Mouse (Mus musculus): Measurements from ENCODE around the gene Zfand3. TPM values are rescaled to one million over a fixed set of nuclear protein-coding genes. Genes with fewer than 3 reads are reported as not detected.

Zfand3 gene
- polyA plus RNA-seq, 1 experiment from 2014 or later: 116 TPM

DNA sequence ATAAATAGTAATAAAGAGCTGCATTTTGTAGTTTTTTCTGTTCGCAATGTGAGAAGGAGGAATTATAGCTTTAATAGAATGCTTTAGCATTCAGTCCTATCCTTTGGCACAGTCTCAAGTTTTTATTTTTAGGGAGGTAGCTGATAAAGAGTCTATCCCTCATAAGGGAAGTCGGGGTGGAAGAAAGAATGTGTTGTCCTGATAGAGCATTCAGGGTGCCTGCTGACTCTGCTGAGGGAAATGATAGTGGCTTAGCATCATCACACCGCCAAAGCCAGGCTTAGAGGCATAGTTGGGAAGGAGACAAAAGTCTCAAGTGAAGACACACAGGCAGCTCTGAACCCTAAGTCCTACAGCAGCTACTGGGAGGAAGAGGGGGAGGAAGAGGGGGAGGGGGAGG lies 85.9 kb downstream of the Zfand3 start:
- H3K4me3 ChIP-seq (ENCODE audit: inconsistent target): no peak overlapping the region
- H3K27ac ChIP-seq: no peak overlapping the region
- 91% methylated on average over 3 of the region's 3 CpGs for WGBS (ENCODE audit: missing documents)
- H3K36me3 ChIP-seq (ENCODE audit: inconsistent target): no peaks in the 10 kb centered on the region
- H3K79me2 ChIP-seq (ENCODE audit: inconsistent target): peaks cover 60% of the 10 kb centered on the region; the same call in 1 of the 2 replicates

DNA sequence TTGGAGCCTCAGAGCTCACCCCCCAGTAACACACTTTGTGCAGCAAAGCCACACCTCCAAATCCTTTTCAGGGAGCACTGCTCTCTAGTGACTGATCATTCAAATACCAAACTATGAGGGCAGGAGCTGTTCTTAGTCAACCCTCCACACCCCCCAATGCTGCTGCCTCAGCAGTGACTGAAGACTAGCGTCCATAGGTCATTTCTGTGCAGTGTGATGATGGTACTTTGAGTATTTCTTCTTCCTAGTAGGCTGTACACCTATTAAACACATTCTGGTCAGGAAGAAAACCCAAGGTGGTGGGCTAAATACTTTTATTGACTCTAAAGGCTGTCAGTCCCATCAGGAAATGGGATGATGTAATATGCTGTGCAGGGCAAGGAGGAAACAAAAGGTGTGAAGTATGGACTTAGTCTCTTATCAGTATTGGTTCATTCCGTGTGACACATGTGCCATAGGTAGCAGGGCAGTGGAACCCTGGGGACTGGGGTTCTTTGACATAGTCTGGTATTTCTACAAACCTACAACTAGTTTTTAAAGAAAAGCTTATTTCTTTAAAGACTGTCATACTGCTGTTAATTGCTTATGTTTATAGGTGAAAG lies 88.7 kb downstream of the Zfand3 start:
- 81% methylated on average over 2 of the region's 2 CpGs for WGBS (ENCODE audit: missing documents)
- Histone ChIP-seq H3K36me3 (ENCODE audit: inconsistent target) (no peaks in the 10 kb centered on the region), H3K27ac (no peak overlapping the region), H3K79me2 (ENCODE audit: inconsistent target) (peaks cover 56% of the 10 kb centered on the region; the same call in 1 of the 2 replicates), H3K4me3 (ENCODE audit: inconsistent target) (no peak overlapping the region)

DNA sequence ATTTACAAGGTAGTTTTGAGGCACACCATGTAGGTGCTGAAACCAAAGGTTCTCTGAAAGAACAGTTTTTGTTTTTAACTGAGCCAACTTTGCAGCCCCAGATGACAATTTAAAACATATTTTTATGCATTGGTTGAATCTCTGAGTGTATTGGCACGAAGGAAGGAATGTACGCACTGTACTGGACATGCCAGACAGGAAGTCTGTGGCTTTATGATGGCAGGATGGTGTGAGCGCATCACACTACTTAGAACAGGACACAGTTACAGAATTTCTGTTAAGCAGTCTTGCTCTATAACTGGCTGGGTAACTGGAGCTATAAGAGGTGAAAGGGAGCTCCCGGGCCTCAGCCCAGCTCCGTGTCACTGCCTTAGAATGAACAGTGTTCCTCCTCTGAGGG lies 92.6 kb downstream of the Zfand3 start:
- WGBS (ENCODE audit: missing documents): 75% methylated on average over 5 of the region's 5 CpGs
- Histone ChIP-seq H3K36me3 (ENCODE audit: inconsistent target) (no peaks in the 10 kb centered on the region), H3K27ac (no peak overlapping the region), H3K79me2 (ENCODE audit: inconsistent target) (peaks cover 65% of the 10 kb centered on the region; the same call in 1 of the 2 replicates), H3K4me3 (ENCODE audit: inconsistent target) (no peak overlapping the region)

DNA sequence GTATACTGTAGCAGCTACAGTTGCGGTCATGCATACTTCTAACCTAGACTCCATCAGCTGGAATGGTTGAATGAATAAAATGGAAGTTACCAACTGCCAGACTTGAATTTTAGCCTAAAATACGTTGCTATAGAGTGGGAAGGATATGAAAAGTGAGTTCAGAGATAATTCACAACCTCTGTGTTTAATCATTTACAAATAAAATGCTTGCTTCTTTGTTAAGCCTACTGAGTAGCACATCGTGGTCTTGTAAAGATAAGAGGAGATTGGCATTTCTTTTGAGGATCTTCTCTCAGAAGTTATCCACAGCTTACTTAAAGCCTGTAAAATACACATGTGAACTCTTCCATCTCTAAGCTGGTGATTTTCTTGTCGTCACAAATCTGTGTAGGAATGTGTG lies 93.1 kb downstream of the Zfand3 start:
- Histone ChIP-seq H3K4me3 (ENCODE audit: inconsistent target) (no peak overlapping the region), H3K79me2 (ENCODE audit: inconsistent target) (peaks cover 70% of the 10 kb centered on the region; the same call in 1 of the 2 replicates), H3K27ac (no peak overlapping the region), H3K36me3 (ENCODE audit: inconsistent target) (no peaks in the 10 kb centered on the region)
- whole genome bisulfite sequencing (ENCODE audit: missing documents): 94% methylated on average over 4 of the region's 4 CpGs

DNA sequence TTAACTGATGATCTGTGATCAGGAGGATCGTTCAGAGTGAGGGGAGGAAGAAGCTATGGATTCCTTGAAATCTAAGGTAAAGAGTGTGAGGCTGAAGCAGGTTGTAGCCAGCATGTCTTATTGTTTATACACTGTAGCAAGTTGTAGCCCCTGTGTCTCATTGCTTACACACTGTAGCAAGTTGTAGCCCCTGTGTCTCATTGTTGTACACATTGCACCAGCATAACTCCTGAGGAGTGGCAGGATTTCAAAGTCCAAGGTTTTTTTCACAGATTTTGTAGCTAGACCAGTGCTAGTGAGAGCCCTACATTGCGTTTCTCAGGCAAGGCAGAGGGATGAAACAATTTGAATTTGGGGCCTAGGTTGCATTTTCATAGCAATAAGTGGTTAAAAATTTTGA lies 95.1 kb downstream of the Zfand3 start:
- WGBS (ENCODE audit: missing documents): 100% methylated on average over 2 of the region's 2 CpGs
- no peak overlapping the region for H3K4me3 ChIP-seq (ENCODE audit: inconsistent target)
- peaks cover 76% of the 10 kb centered on the region; the same call in 1 of the 2 replicates for H3K79me2 ChIP-seq (ENCODE audit: inconsistent target)
- H3K36me3 ChIP-seq (ENCODE audit: inconsistent target): no peaks in the 10 kb centered on the region
- no peak overlapping the region for H3K27ac ChIP-seq

DNA sequence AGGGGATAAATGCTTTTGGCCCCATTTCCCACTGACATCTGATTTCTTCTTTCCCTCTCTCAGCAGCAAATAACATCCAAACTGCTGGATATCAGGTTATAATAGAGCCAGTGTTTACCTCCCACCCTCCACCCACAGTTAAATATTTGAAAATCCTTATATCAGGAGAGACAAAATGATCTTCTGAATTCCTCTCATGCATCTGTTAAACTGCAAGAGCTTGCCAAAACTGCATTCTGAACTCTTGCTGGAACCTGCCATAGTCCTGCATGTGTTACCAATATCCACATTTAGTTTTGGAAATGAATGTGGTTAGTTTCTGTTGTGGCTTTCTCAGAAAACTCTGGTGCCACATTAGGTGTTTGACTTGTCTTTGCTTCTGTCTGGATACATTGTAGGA lies 97.3 kb downstream of the Zfand3 start:
- Histone ChIP-seq H3K36me3 (ENCODE audit: inconsistent target) (no peaks in the 10 kb centered on the region), H3K4me3 (ENCODE audit: inconsistent target) (no peak overlapping the region), H3K27ac (no peak overlapping the region), H3K79me2 (ENCODE audit: inconsistent target) (peaks cover 88% of the 10 kb centered on the region; the same call in 1 of the 2 replicates)

DNA sequence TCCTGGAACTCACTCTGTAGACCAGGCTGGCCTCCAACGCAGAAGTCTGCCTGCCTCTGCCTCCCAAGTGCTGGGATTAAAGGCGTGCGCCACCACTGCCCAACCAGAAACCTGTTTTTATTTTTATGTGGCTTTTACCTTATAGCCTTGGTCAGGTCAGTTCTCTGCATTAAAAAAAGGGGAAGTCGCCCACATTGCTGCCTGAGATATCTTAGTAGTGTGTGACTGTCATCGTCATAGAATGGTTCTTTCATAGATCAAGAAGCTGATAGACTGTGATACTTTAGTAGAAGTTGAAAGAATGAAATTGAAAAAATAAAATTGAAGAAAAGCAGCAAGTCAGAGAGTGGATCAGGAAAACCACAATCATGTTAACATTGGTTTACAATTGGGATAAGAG lies 98.5 kb downstream of the Zfand3 start:
- no peak overlapping the region for H3K4me3 ChIP-seq (ENCODE audit: inconsistent target)
- H3K27ac ChIP-seq: no peak overlapping the region
- no peaks in the 10 kb centered on the region for H3K36me3 ChIP-seq (ENCODE audit: inconsistent target)
- WGBS (ENCODE audit: missing documents): 65% methylated on average over 5 of the region's 5 CpGs
- peaks cover 89% of the 10 kb centered on the region; the same call in 1 of the 2 replicates for H3K79me2 ChIP-seq (ENCODE audit: inconsistent target)

DNA sequence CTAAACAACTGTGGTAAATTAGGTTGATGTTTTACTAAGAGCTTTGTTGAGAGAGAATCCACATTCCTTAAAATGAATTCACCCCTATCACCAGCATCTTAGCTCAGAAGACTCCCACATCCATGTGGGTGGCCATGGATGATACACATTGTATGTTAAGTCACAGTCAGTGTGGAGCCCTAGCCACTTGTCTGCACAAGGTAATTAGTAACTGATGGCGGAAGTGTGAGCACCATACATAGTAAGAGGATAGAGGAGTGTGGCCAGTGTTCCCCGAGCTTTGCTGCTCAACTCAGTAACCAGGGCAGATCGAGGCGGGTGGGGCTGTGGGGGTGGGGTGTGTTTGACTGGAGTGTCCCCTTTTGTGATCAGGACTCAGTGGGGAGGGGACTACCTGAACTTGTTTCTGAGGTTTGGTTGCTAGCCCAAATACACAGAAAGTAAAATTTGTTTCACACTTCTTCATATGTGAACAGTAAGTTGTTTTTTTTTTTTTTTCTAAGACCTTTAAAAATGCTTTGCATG lies 99.2 kb downstream of the Zfand3 start:
- Histone ChIP-seq H3K4me3 (ENCODE audit: inconsistent target) (no peak overlapping the region), H3K27ac (no peak overlapping the region), H3K79me2 (ENCODE audit: inconsistent target) (peaks cover 92% of the 10 kb centered on the region; the same call in 1 of the 2 replicates), H3K36me3 (ENCODE audit: inconsistent target) (no peaks in the 10 kb centered on the region)
- 95% methylated on average over 4 of the region's 4 CpGs for WGBS (ENCODE audit: missing documents)

DNA sequence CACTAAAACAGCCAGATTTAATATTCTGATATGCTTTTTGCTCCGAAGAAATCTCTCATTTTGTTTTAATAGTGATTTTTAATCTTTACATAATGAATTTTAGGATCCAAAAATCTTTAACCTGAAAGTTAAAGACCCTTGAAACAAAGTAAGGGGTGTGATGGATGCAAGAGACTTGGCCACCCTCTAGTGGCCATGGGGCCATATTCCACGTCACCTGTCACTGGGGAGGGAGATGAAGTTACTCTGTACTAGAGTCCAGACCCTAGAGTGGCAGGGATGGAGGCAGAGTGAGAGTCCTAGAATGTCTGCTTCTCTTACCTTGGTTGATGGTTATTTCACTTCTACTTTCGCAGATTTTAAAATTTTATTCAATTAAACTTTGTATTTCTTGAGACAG lies 100.8 kb downstream of the Zfand3 start:
- Histone ChIP-seq H3K27ac (no peak overlapping the region), H3K36me3 (ENCODE audit: inconsistent target) (no peaks in the 10 kb centered on the region), H3K79me2 (ENCODE audit: inconsistent target) (peaks cover 90% of the 10 kb centered on the region; the same call in 1 of the 2 replicates), H3K4me3 (ENCODE audit: inconsistent target) (no peak overlapping the region)
- 85% methylated on average over 3 of the region's 3 CpGs for WGBS (ENCODE audit: missing documents)

DNA sequence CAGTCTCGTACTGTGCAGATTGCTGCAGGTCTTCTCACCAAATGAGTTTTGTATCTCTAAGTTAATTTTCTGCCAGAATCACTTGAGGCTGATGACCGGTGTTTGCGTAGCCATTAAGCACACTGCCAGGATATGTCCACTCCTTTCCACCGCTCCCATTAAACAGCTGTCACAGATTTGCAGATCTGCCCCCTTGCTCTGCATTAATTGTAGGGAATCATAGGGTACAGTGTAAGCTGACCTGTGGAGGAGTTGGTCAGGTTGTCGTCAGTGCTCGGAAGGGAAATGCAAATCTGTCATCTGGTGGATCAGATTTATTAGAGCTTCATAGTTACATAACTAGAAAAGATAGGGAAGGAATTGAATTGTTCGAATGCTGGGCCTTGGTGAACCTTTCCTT lies 106.1 kb downstream of the Zfand3 start:
- peaks cover 86% of the 10 kb centered on the region for H3K79me2 ChIP-seq (ENCODE audit: inconsistent target)
- no peak overlapping the region for H3K4me3 ChIP-seq (ENCODE audit: inconsistent target)
- H3K36me3 ChIP-seq (ENCODE audit: inconsistent target): no peaks in the 10 kb centered on the region
- WGBS (ENCODE audit: missing documents): 96% methylated on average over 7 of the region's 7 CpGs
- no peak overlapping the region for H3K27ac ChIP-seq

DNA sequence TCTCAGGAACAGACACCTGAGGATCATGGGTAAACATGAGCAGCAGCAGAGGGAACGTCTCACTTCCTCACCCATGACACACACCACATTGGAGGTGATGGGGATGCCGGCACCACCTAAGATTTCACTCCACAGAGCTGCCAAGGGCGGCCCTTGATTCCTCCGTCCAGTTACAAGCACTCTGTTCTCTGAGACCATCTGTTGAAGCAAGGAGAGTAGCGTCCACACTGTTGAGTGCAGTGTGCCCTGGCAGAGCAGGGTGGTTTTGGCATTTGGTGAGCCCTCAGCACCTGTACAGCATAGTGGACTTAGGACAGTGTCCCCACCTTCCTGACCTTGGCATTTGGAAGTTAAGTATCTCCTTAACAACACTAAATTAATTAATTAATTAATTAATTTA lies 107.0 kb downstream of the Zfand3 start:
- H3K4me3 ChIP-seq (ENCODE audit: inconsistent target): no peak overlapping the region
- 88% methylated on average over 5 of the region's 5 CpGs for WGBS (ENCODE audit: missing documents)
- H3K79me2 ChIP-seq (ENCODE audit: inconsistent target): peaks cover 86% of the 10 kb centered on the region
- no peaks in the 10 kb centered on the region for H3K36me3 ChIP-seq (ENCODE audit: inconsistent target)
- no peak overlapping the region for H3K27ac ChIP-seq

DNA sequence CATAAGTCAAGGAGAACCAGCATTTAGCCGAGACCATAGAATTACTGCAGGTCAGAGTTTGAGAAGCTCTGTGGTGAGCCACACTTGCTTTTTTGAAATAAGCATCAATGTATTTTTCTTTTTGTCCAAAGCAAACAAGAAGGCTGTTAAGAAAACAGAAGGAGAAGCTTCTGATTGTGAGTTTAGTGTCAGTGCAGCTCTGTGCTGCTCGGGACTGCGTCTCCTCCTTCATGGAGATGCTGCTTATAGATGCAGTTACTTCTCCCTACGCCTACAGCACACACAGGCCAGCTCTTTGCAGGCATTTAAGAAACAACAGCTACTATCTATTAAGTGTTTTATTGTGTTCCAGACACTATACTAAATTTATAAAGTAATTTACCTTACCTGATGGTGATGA lies 107.5 kb downstream of the Zfand3 start:
- H3K36me3 ChIP-seq (ENCODE audit: inconsistent target): no peaks in the 10 kb centered on the region
- H3K4me3 ChIP-seq (ENCODE audit: inconsistent target): no peak overlapping the region

DNA sequence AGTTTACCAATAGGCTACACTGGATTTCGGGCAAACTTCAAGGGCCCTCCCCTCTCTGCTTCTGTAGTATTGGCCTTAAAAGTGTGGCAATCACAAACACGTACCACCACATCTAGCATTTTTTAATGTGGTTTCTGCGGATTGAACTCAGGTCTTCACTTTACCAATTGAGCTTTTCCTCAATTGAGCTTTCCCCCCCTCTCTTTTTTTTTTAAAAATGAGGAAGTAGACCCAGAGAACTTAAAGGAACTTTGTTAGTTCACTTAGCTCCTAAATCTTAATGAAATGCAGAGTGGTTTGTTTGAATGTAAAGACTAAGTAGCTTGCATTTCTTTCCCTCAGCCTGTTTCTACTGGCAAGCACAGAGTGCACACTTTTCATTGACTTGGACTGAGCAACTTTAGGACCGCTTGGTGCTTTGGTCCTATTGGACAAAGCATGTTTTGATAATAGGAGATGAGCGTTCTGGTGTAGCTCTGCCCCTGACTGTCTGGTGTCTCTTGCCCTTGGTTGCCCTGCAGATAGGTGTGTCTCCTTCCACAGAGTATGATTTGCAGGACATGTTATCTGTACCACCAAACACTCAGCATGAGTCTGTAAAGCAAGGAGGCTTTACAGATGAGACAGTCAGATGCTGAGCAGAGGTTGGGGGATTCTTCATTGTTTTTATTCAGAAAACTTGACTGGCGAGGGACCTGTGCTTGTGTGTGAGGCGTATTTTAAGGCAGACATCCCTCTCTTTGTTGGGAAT lies 108.2 kb downstream of the Zfand3 start:
- no peak overlapping the region for H3K27ac ChIP-seq
- H3K79me2 ChIP-seq (ENCODE audit: inconsistent target): peaks cover 85% of the 10 kb centered on the region
- no peaks in the 10 kb centered on the region for H3K36me3 ChIP-seq (ENCODE audit: inconsistent target)
- no peak overlapping the region for H3K4me3 ChIP-seq (ENCODE audit: inconsistent target)
- WGBS (ENCODE audit: missing documents): 54% methylated on average over 6 of the region's 7 CpGs

More for the DNA sequence above, 107.5 kb downstream of the Zfand3 start:
- Histone ChIP-seq H3K27ac (no peak overlapping the region), H3K79me2 (ENCODE audit: inconsistent target) (peaks cover 86% of the 10 kb centered on the region)
- 95% methylated on average over 4 of the region's 4 CpGs for WGBS (ENCODE audit: missing documents)

DNA sequence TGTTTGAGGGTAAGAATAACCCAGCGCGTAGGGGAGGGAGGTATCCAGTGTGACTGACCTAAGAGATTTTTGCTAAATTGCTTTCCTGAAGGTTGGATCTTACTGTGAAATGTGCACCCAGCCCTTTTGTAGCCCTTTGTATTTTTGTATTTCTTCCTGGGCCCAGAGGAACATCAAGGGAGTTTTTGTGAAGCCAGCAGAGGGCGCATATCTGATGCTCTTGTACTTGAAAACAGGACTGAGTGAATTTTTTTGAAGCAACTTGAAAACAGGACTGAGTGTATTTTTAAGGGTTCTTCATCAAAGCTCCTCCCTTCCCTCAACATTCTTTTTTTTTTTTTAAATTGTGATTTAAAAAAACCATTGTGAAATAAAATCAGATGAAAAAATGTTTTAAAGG lies 110.2 kb downstream of the Zfand3 start:
- WGBS (ENCODE audit: missing documents): 100% methylated on average over 3 of the region's 3 CpGs
- H3K36me3 ChIP-seq (ENCODE audit: inconsistent target): no peaks in the 10 kb centered on the region
- H3K79me2 ChIP-seq (ENCODE audit: inconsistent target): peaks cover 75% of the 10 kb centered on the region
- no peak overlapping the region for H3K4me3 ChIP-seq (ENCODE audit: inconsistent target)
- H3K27ac ChIP-seq: no peak overlapping the region

DNA sequence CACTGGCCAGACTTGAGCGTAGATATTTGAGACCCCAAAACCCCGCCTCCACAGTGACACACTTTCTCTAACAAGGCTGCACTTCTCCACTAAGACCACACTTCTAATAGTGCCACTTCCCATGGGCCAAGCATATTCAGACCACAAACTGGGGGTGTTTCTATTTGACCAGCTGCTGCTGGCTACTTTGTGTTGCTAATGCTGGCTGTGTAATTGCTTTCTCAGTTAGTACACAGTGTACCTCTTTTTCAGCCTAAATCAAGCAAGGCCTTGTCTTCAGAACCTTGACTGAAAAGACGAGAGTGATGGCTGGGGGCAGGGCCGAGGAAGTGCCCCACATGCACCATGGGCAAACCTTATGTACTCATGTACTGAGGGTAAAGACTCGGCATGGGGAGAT lies 111.7 kb downstream of the Zfand3 start:
- Histone ChIP-seq H3K36me3 (ENCODE audit: inconsistent target) (no peaks in the 10 kb centered on the region), H3K27ac (no peak overlapping the region), H3K79me2 (ENCODE audit: inconsistent target) (peaks cover 68% of the 10 kb centered on the region), H3K4me3 (ENCODE audit: inconsistent target) (no peak overlapping the region)
- 92% methylated on average over 5 of the region's 5 CpGs for WGBS (ENCODE audit: missing documents)

Data from macrophage (primary cell).